Mouse (Mus musculus) adipocyte (in vitro differentiated cells): ENCODE measurements around the gene Rb1.

Experiments
- DNase-seq: peaks from one replicate; pipeline ENCODE4 v3.0.0-alpha.2; 2016; ENCODE audit warnings: low spot score

Gene Rb1

GRCm38 (mm10) chr14:73204016-73204415 lies 121.6 kb downstream of the Rb1 start:
- DNase-seq = no peak

GRCm38 (mm10) chr14:73201447-73201846 lies 124.2 kb downstream of the Rb1 start:
- DNase-seq = no peak

- DNase-seq = no peak
Measured at GRCm38 (mm10) chr14:73199058-73199457, 126.6 kb downstream of the Rb1 start.

GRCm38 (mm10) chr14:73186875-73187274 lies 138.7 kb downstream of the Rb1 start:
- DNase-seq = no peak

GRCm38 (mm10) chr14:73181144-73181543 lies 144.5 kb downstream of the Rb1 start:
- no peak for DNase-seq

GRCm38 (mm10) chr14:73180671-73181070 lies 145.0 kb downstream of the Rb1 start:
- DNase-seq = no peak

- DNase-seq = peak; percentile 40
Measured at GRCm38 (mm10) chr14:73179221-73179681, 146.4 kb downstream of the Rb1 start.

GRCm38 (mm10) chr14:73177961-73178360 lies 147.7 kb downstream of the Rb1 start:
- no peak for DNase-seq

- peak; percentile 85 for DNase-seq
Measured at GRCm38 (mm10) chr14:73176266-73176665, 149.4 kb downstream of the Rb1 start.

- no peak for DNase-seq
Measured at GRCm38 (mm10) chr14:73175814-73176213, 149.8 kb downstream of the Rb1 start.

- no peak for DNase-seq
Measured at GRCm38 (mm10) chr14:73175031-73175430, 150.6 kb downstream of the Rb1 start.

GRCm38 (mm10) chr14:73174091-73174995 lies 151.3 kb downstream of the Rb1 start:
- peak; percentile 29 for DNase-seq

GRCm38 (mm10) chr14:73173662-73174061 lies 152.0 kb downstream of the Rb1 start:
- no peak for DNase-seq

- DNase-seq = peak; percentile 78
Measured at GRCm38 (mm10) chr14:73172196-73173011, 153.2 kb downstream of the Rb1 start.

GRCm38 (mm10) chr14:73169926-73170844 lies 155.4 kb downstream of the Rb1 start:
- DNase-seq = no peak

- no peak for DNase-seq
Measured at GRCm38 (mm10) chr14:73168605-73169004, 157.0 kb downstream of the Rb1 start.

- no peak for DNase-seq
Measured at GRCm38 (mm10) chr14:73165136-73165535, 160.5 kb downstream of the Rb1 start.

- no peak for DNase-seq
Measured at GRCm38 (mm10) chr14:73163363-73163998, 162.1 kb downstream of the Rb1 start.

GRCm38 (mm10) chr14:73162192-73162800 lies 163.3 kb downstream of the Rb1 start:
- DNase-seq = peak; percentile 71

- no peak for DNase-seq
Measured at GRCm38 (mm10) chr14:73161303-73161702, 164.3 kb downstream of the Rb1 start.

- peak; percentile 23 for DNase-seq
Measured at GRCm38 (mm10) chr14:73148125-73148524, 177.5 kb downstream of the Rb1 start.
